Mouse (Mus musculus) cortical plate, adult 2 months (tissue): ENCODE data around the gene Dst.

Experiments used
- CTCF ChIP-seq: fragments of 200-500 bp; IDR thresholded peaks from 2 replicates; pipeline ENCODE4 v1.5.1; 2011; ENCODE audit warnings: mild to moderate bottlenecking, control low read depth, low read length; ENCODE audit not compliant: insufficient read depth; ENCODE audit errors: extremely low read depth
- POLR2A ChIP-seq: fragments of 200-500 bp; IDR thresholded peaks from 2 replicates; pipeline ENCODE4 v1.6.1; 2011; ENCODE audit warnings: mild to moderate bottlenecking, low read length, control low read depth; ENCODE audit not compliant: insufficient read depth; ENCODE audit errors: extremely low read depth

GRCm38 (mm10) chr1:34244678-34245077 lies 336.7 kb downstream of the Dst start:
- TF ChIP-seq CTCF: no peak
- no peak for TF ChIP-seq POLR2A
